Mouse (Mus musculus): ENCODE results near the gene Gsg1. TPM values are rescaled to one million over a fixed set of nuclear protein-coding genes. Genes with fewer than 3 reads are reported as not detected.
A peak's percentile ranks its signal among the peaks of the same experiment; 100 is the strongest.

The Gsg1 gene
- total RNA-seq, 4 experiments from 2014 or later, result 0.31 to 0.47 (median 0.42) TPM

- no peak for DNase-seq (ENCODE audit: low spot score)
Observed at GRCm38 (mm10) chr6:135206909-135207308, 47.2 kb downstream of the Gsg1 start.

- DNase-seq (ENCODE audit: low spot score), result no peak
Observed at GRCm38 (mm10) chr6:135205802-135206201, 48.3 kb downstream of the Gsg1 start.

GRCm38 (mm10) chr6:135204869-135205268 lies 49.3 kb downstream of the Gsg1 start:
- no peak for DNase-seq (ENCODE audit: low spot score)

GRCm38 (mm10) chr6:135203737-135204136 lies 50.4 kb downstream of the Gsg1 start:
- no peak for DNase-seq (ENCODE audit: low spot score)

- DNase-seq (ENCODE audit: low spot score), result no peak
Observed at GRCm38 (mm10) chr6:135202668-135203067, 51.5 kb downstream of the Gsg1 start.

GRCm38 (mm10) chr6:135200122-135200957 lies 53.8 kb downstream of the Gsg1 start:
- DNase-seq (ENCODE audit: low spot score), result no peak

- no peak for DNase-seq (ENCODE audit: low spot score)
Observed at GRCm38 (mm10) chr6:135198726-135199125, 55.4 kb downstream of the Gsg1 start.

- DNase-seq (ENCODE audit: low spot score), result peak; percentile 75
Observed at GRCm38 (mm10) chr6:135197921-135198532, 56.1 kb downstream of the Gsg1 start, which contains the start of the genes Fam234b and Hebp1. Fam234b (plus strand) TSS chr6:135197977. Hebp1 (minus strand) TSS chr6:135198022.

- DNase-seq (ENCODE audit: low spot score), result no peak
Observed at GRCm38 (mm10) chr6:135197446-135197845, 56.7 kb downstream of the Gsg1 start.

- DNase-seq (ENCODE audit: low spot score), result no peak
Observed at GRCm38 (mm10) chr6:135196707-135197106, 57.4 kb downstream of the Gsg1 start.

- no peak for DNase-seq (ENCODE audit: low spot score)
Observed at GRCm38 (mm10) chr6:135194907-135195306, 59.2 kb downstream of the Gsg1 start.

- DNase-seq (ENCODE audit: low spot score), result no peak
Observed at GRCm38 (mm10) chr6:135193733-135194132, 60.4 kb downstream of the Gsg1 start.

- DNase-seq (ENCODE audit: low spot score), result no peak
Observed at GRCm38 (mm10) chr6:135192993-135193392, 61.2 kb downstream of the Gsg1 start.

GRCm38 (mm10) chr6:135191906-135192305 lies 62.2 kb downstream of the Gsg1 start:
- DNase-seq (ENCODE audit: low spot score), result no peak

- DNase-seq (ENCODE audit: low spot score), result no peak
Observed at GRCm38 (mm10) chr6:135190122-135190521, 64.0 kb downstream of the Gsg1 start.

GRCm38 (mm10) chr6:135188629-135189028 lies 65.5 kb downstream of the Gsg1 start:
- no peak for DNase-seq (ENCODE audit: low spot score)

Other genes starting within 250 kb of the Gsg1 start
- 10 to 100 TPM; 36.3 to 39.7 (median 38.0) TPM for gene Ddx47, start 242.7 kb downstream of the Gsg1 start, total RNA-seq (2022)
- gene Gprc5a, start 188.7 kb downstream of the Gsg1 start, total RNA-seq (2022), result 1 to 10 TPM in 2 of 4 experiments, under 1 TPM in 2; 0.75 to 1.9 (median 0.93) TPM
- not detected for gene Gprc5d, start 136.1 kb downstream of the Gsg1 start, total RNA-seq (2022)
- 10 to 100 TPM in 2 of 4 experiments, 1 to 10 TPM in 2; 7.1 to 11.9 (median 10.3) TPM for gene Fam234b, start 56.4 kb downstream of the Gsg1 start, total RNA-seq (2022)
- 10 to 100 TPM; 56.9 to 61.7 (median 58.6) TPM for gene Hebp1, start 56.3 kb downstream of the Gsg1 start, total RNA-seq (2022)
- gene Pbp2, start 56.1 kb upstream of the Gsg1 start, total RNA-seq (2022), result not detected
- 10 to 100 TPM; 24.4 to 52.4 (median 41.1) TPM for gene Emp1, start 108.2 kb upstream of the Gsg1 start, total RNA-seq (2022)

All from heart, adult 8-10 months (tissue).